Mouse (Mus musculus): ENCODE measurements around the gene Slc25a24.

Gene Slc25a24

DNA sequence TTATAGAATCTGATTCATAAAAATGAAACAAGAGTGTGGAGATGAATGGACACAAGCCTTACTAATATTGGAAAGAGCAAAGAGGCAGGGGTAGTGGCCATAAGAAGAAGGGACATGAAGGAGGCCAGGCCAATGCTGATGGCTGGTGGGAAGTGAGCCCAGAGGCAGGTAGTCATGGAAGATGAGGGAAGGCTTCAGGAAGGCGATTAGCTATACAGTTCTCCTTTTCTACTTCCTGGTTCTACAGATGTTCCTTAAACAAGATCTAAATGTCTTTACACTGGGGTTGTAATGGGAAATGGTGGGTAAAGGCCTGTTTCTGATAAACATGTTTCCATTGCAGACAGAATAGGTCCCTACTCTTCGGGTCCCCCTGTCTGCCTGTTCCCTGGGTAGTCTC is 46.2 kb downstream of the Slc25a24 start:
- no peak for DNase-seq (ENCODE audit: low spot score)

DNA sequence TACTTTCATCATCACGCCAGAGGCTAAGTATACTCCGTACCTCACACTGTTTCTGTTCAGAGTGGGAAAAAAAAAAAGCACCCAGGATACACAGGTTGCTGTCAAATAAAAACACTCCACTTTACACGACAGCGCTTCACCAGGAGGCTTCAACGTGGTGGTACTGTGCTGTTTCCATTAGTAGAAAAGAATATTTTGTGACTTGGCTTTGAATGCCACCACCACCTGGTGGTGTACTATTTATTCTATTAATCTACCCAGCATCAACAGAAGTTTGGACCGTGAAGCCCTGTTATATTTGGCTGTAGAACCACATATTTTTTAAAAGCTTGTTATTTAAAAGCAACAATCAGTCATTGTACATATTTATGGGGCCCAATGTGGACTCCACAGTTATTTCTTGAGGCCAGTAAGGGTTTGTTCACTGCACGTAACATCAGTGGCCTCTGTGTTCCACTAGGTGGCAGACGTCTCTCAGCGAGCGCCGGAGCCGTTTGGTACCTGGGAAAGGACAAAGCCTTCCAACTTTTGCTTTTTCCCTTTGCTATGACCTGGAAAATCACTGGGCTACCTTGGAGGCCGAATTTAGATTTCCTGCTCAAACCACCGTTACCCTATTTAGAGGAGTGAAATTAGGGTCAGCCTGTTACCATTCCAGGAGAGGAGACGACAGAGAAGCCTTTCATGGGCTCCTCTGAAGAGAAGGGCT is 48.3 kb downstream of the Slc25a24 start:
- DNase-seq (ENCODE audit: low spot score): no peak

DNA sequence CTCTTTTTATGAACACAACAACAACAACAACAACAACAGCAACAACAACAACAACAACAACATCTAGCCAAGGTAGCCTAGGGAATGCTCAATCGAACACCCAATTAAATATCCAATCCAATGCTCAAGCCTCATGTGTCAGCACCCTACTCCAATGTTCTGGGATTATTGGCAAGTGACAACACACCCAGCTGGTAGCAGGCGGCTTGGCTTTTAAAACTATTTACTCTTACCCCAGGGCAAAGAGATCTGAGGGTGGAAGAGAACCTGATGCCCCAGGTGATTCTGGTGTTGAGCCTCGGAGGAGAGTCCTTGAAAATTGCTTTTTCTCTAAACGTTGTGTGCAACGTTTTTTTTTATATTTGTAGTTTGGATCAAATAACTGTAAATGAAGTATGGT is 51.4 kb downstream of the Slc25a24 start:
- no peak for DNase-seq (ENCODE audit: low spot score)

DNA sequence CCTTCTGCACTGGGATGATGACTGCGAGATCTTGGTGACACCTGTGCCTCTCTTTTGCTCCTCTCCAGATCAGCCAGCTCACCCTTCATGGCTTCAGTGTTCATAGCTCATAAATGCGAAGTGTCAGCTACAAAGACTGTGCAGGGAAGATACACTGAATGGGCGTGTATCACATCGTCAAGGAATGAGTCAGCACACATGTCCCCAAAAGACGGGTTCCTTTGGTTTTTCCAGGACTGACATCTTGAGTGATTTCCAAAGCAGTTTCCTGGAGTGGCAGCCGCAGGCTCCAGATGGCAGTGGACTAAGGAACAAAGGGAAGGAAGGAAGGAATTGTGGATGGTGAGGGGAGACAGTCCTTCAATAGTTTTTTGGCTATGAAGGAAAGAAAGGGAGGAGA is 55.8 kb downstream of the Slc25a24 start:
- DNase-seq (ENCODE audit: low spot score): no peak

DNA sequence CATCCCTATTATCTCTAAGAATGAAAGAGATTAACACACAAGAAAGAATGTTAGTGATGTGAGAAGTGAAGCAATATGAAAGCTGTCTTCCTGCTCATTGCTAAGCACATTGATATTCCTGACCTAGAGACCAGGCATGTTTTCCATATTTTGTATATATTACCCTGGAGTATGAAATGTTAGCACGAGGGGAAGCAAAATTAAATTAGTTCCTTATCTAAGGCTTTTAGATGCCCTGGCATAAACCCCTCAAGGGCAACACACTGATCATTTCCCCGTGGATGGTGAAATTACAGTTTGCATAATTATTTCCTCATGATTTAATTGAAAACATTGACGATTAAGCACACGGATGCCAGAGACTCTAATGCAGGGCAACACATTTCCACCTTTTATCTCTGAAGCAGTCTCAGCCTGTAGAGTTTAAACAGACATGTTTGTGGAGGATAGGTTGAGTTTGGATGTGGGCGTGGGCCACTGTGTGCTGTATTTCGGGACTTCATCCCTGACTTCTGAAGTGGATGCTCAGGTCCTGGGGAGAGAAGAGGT is 56.7 kb downstream of the Slc25a24 start:
- no peak for DNase-seq (ENCODE audit: low spot score)

DNA sequence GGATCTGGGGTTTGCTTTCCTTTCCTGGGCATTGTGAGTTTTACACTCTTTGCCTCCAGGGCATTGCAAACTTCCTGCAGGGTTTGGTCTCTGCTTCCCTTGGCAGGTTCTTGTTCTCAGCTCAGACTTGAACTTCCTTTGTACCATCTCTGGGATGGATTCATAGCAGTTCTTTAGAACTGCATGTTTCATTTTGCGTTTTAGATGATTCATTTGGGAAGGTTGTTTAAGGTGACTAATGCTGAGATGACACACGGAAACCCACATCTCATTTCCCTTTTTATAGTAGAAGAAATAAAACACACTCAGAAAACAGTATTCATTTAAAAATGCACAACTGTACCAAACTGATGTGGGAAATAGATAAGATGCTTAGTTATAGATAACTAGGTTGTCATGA is 73.2 kb downstream of the Slc25a24 start:
- DNase-seq (ENCODE audit: low spot score): no peak

GRCm38 (mm10) chr3:109199280-109199679 is 76.3 kb downstream of the Slc25a24 start:
- no peak for DNase-seq (ENCODE audit: low spot score)

GRCm38 (mm10) chr3:109212322-109212721 is 89.4 kb downstream of the Slc25a24 start:
- no peak for DNase-seq (ENCODE audit: low spot score)

- no peak for DNase-seq (ENCODE audit: low spot score)
Measured at GRCm38 (mm10) chr3:109216352-109216751, 93.4 kb downstream of the Slc25a24 start.

All from urinary bladder, postnatal 10 days (tissue).